Mouse (Mus musculus) adrenal gland, postnatal 4 days (tissue): ENCODE data around the gene Spg11. TPM values are rescaled to one million over a fixed set of nuclear protein-coding genes. Genes with fewer than 3 reads are reported as not detected.
A peak's percentile ranks its signal among the peaks of the same experiment; 100 is the strongest.

Experiments
- DNase-seq, 2 experiments: peaks; one replicate each; pipeline ENCODE4 v3.0.0; 2021 to 2022; ENCODE audit warnings: low spot score in 2 of 2, mixed read lengths in 2 of 2
- long read RNA-seq, 2 experiments: library from polyadenylated mRNA; stranded (forward); transcript quantifications; one replicate each; pipeline ENCODE4 v2.0.0; 2021
- total RNA-seq, 2 experiments: library from RNA; stranded (reverse); gene quantifications; 2 replicates each; pipeline ENCODE4 v1.2.3; 2021

Gene Spg11
- total RNA-seq: 10 to 100 TPM; 19.5 to 22.3 TPM
- long read RNA-seq, experiment 1, partial matches to known transcripts: 2 of 2 reads
- long read RNA-seq, experiment 1, other reads (novel, unspliced or antisense): 0 of 2 reads
- long read RNA-seq, experiment 2, full-length matches to known transcripts: 3 of 13 reads
- long read RNA-seq, experiment 2, partial matches to known transcripts: 7 of 13 reads
- long read RNA-seq, experiment 2, other reads (novel, unspliced or antisense): 3 of 13 reads

- peak; percentile 94 to 97 for DNase-seq
Observed at GRCm38 (mm10) chr2:122117961-122118958, at the start of gene Spg11. TSS of gene Spg11 (minus strand) at chr2:122118386.

GRCm38 (mm10) chr2:122164293-122164692 lies 46.1 kb upstream of the Spg11 start:
- no peak for DNase-seq

- no peak for DNase-seq
Observed at GRCm38 (mm10) chr2:122163430-122164195, 45.4 kb upstream of the Spg11 start.

GRCm38 (mm10) chr2:122162529-122162928 lies 44.3 kb upstream of the Spg11 start:
- no peak for DNase-seq

- no peak for DNase-seq
Observed at GRCm38 (mm10) chr2:122161542-122161941, 43.4 kb upstream of the Spg11 start.

GRCm38 (mm10) chr2:122160680-122161079 lies 42.5 kb upstream of the Spg11 start, which contains the start of gene Trim69:
TSS of gene Trim69 (plus strand) at chr2:122160700.
- peak; percentile 54 to 60 for DNase-seq

GRCm38 (mm10) chr2:122159667-122160066 lies 41.5 kb upstream of the Spg11 start:
- DNase-seq: no peak

- no peak for DNase-seq
Observed at GRCm38 (mm10) chr2:122158362-122158802, 40.2 kb upstream of the Spg11 start.

GRCm38 (mm10) chr2:122157561-122157960 lies 39.4 kb upstream of the Spg11 start:
- DNase-seq: no peak

- DNase-seq: no peak
Observed at GRCm38 (mm10) chr2:122156051-122156700, 38.0 kb upstream of the Spg11 start.

GRCm38 (mm10) chr2:122155292-122155691 lies 37.1 kb upstream of the Spg11 start:
- no peak for DNase-seq

GRCm38 (mm10) chr2:122154479-122154878 lies 36.3 kb upstream of the Spg11 start:
- no peak for DNase-seq

- DNase-seq: no peak
Observed at GRCm38 (mm10) chr2:122153681-122154365, 35.6 kb upstream of the Spg11 start.

GRCm38 (mm10) chr2:122152850-122153249 lies 34.7 kb upstream of the Spg11 start:
- DNase-seq: no peak

- DNase-seq: no peak
Observed at GRCm38 (mm10) chr2:122151221-122151620, 33.0 kb upstream of the Spg11 start.

- DNase-seq: no peak
Observed at GRCm38 (mm10) chr2:122149716-122150115, 31.5 kb upstream of the Spg11 start.

GRCm38 (mm10) chr2:122149316-122149715 lies 31.1 kb upstream of the Spg11 start:
- DNase-seq: no peak

- DNase-seq: peak in 1 of 2 experiments; percentile 26
Observed at GRCm38 (mm10) chr2:122148242-122148917, 30.2 kb upstream of the Spg11 start.

GRCm38 (mm10) chr2:122147508-122148241 lies 29.5 kb upstream of the Spg11 start, which contains the start of gene B2m:
TSS of gene B2m (plus strand) at chr2:122147686.
- DNase-seq: peak; percentile 84 to 88
